Mouse (Mus musculus) retina, postnatal 1 day (tissue): ENCODE measurements around the gene Gpr65.

Experiments used
- DNase-seq: peaks from one replicate; pipeline ENCODE4 v3.0.0-alpha.2; 2012

The Gpr65 gene

GRCm38 (mm10) chr12:98283487-98283860 is 15.0 kb downstream of the Gpr65 start:
- DNase-seq = no peak

GRCm38 (mm10) chr12:98284477-98284876 is 16.0 kb downstream of the Gpr65 start:
- no peak for DNase-seq

GRCm38 (mm10) chr12:98290475-98290874 is 22.0 kb downstream of the Gpr65 start:
- DNase-seq = no peak

GRCm38 (mm10) chr12:98292278-98292677 is 23.8 kb downstream of the Gpr65 start:
- DNase-seq = no peak

GRCm38 (mm10) chr12:98294241-98294640 is 25.8 kb downstream of the Gpr65 start:
- no peak for DNase-seq

GRCm38 (mm10) chr12:98301980-98302379 is 33.5 kb downstream of the Gpr65 start:
- no peak for DNase-seq

- DNase-seq = peak; percentile 36
Measured at GRCm38 (mm10) chr12:98303013-98303412, 34.6 kb downstream of the Gpr65 start.

- no peak for DNase-seq
Measured at GRCm38 (mm10) chr12:98307179-98307915, 38.9 kb downstream of the Gpr65 start.

- DNase-seq = no peak
Measured at GRCm38 (mm10) chr12:98311376-98312083, 43.1 kb downstream of the Gpr65 start.

GRCm38 (mm10) chr12:98315924-98316323 is 47.5 kb downstream of the Gpr65 start:
- DNase-seq = no peak

GRCm38 (mm10) chr12:98317718-98318340 is 49.4 kb downstream of the Gpr65 start:
- peak; percentile 50 for DNase-seq

- DNase-seq = no peak
Measured at GRCm38 (mm10) chr12:98322426-98322825, 54.0 kb downstream of the Gpr65 start.

GRCm38 (mm10) chr12:98324170-98324569 is 55.7 kb downstream of the Gpr65 start:
- DNase-seq = peak; percentile 69
